Mouse (Mus musculus) thymus, postnatal 10 days (tissue): ENCODE data around the gene Hdac4.
A peak's percentile ranks its signal among the peaks of the same experiment; 100 is the strongest.

ENCODE experiments used
- DNase-seq, 2 experiments: peaks; one replicate each; pipeline ENCODE4 v3.0.0; 2021; ENCODE audit warnings: low spot score in 2 of 2

Hdac4 gene

GRCm38 (mm10) chr1:92195360-92196149, at the start of gene Hdac4:
Hdac4 (minus strand) TSS chr1:92195699.
- no peak for DNase-seq

GRCm38 (mm10) chr1:92243549-92243948, 48.0 kb upstream of the Hdac4 start:
- DNase-seq, result no peak

- no peak for DNase-seq
These were observed 44.6 kb upstream of the Hdac4 start for GRCm38 (mm10) chr1:92240072-92240471.

GRCm38 (mm10) chr1:92235600-92235999, 40.1 kb upstream of the Hdac4 start:
- DNase-seq, result no peak

GRCm38 (mm10) chr1:92225297-92225696, 29.8 kb upstream of the Hdac4 start:
- no peak for DNase-seq

- no peak for DNase-seq
These were observed 28.7 kb upstream of the Hdac4 start for GRCm38 (mm10) chr1:92223956-92224891.

- DNase-seq, result no peak
These were observed 21.2 kb upstream of the Hdac4 start for GRCm38 (mm10) chr1:92216710-92217109.

- no peak for DNase-seq
These were observed 20.6 kb upstream of the Hdac4 start for GRCm38 (mm10) chr1:92215996-92216630.

GRCm38 (mm10) chr1:92215131-92215638, 19.7 kb upstream of the Hdac4 start:
- no peak for DNase-seq

GRCm38 (mm10) chr1:92212003-92212750, 16.7 kb upstream of the Hdac4 start:
- no peak for DNase-seq

GRCm38 (mm10) chr1:92202639-92203352, 7.3 kb upstream of the Hdac4 start:
- no peak for DNase-seq

GRCm38 (mm10) chr1:92190463-92190862, 5.0 kb downstream of the Hdac4 start:
- DNase-seq, result no peak

GRCm38 (mm10) chr1:92187137-92187536, 8.4 kb downstream of the Hdac4 start:
- no peak for DNase-seq

- DNase-seq, result no peak
These were observed 10.9 kb downstream of the Hdac4 start for GRCm38 (mm10) chr1:92184600-92184999.

- no peak for DNase-seq
These were observed 12.3 kb downstream of the Hdac4 start for GRCm38 (mm10) chr1:92183101-92183790.

GRCm38 (mm10) chr1:92181970-92182369, 13.5 kb downstream of the Hdac4 start:
- no peak for DNase-seq

- DNase-seq, result peak; percentile 100
These were observed 15.1 kb downstream of the Hdac4 start for GRCm38 (mm10) chr1:92180141-92181137.

GRCm38 (mm10) chr1:92179489-92180006, 16.0 kb downstream of the Hdac4 start:
- peak; percentile 41 to 42 for DNase-seq
